8 mouse cellular contexts compared by ENCODE assay signal in the genomic region with DNA sequence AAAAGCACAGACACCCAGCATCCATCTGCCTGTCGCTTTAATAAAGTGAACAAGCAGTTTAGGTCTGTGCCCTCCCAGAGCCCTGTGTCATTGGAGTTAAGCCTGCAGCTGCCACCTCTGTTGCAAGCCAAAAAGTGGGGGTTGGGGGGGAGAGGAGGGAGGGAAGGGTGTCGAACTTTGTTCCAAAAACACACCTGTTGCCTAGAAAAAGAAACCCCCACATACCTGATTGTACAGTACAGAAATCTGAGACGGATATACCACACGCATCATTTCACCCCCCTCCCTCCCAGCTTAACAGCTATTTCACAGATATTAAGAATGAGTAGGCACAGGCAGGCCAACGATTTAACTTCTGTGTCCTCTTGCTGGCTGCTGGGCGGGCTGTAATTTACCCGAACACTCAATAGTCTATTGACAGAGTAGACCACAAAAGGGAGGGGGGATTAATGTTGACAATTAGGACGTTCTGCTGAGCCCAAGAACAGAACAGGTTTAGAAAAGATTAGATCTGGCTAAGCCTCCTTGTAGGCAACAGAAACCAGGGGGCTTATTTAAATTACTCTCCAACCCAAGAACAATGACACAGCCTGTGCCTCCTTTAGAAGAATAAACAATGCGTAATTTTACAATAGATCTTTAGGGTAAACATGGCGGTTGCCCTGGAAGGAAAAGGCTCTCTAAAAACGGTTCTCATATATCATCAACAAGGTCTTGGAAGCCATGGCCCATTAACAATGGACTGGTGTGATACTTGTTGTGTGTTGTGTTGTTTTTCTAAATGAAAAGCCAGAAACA. TPM values are rescaled to one million over a fixed set of nuclear protein-coding genes. Genes with fewer than 3 reads are reported as not detected.
DNase-seq lines count a peak whose midpoint lies in the region; ATAC-seq and TF ChIP-seq lines count a peak whose summit lies in the region.

No protein-coding gene starts in this region.

- DNase-seq in kidney, adult 8-10 months = no peak
- DNase-seq in limb, embryonic 14.5 days (ENCODE audit: low spot score) = peak; percentile 56
- DNase-seq in retina, postnatal 7 days (ENCODE audit: low read depth, low spot score) = peak; percentile 40
- no peak for DNase-seq in right cerebral cortex, postnatal 25 days
- no peak for DNase-seq in frontal cortex, postnatal 25 days (ENCODE audit: low spot score in 2 of 2)

- peak overlapping the region; percentile 37 for H3K27ac ChIP-seq in kidney, embryonic 16.5 days (ENCODE audit: low read length)
- peak overlapping the region; percentile 71 for H3K27ac ChIP-seq in forebrain, embryonic 15.5 days (replicated peaks)
- no peak overlapping the region for H3K27ac ChIP-seq in limb, embryonic 14.5 days (replicated peaks; ENCODE audit: low read depth, low read length)

- H3K4me1 ChIP-seq in kidney, embryonic 16.5 days (ENCODE audit: insufficient read depth, low read length) = peaks cover 7% of the 10 kb centered on the region; the same call in 1 of the 2 replicates
- peaks cover 22% of the 10 kb centered on the region for H3K4me1 ChIP-seq in forebrain, embryonic 15.5 days
- H3K4me1 ChIP-seq in limb, embryonic 14.5 days (ENCODE audit: control insufficient read depth, insufficient read depth, low read length) = 0 out of 2 replicates have a peak, but pooled peaks cover 3% of the 10 kb centered on the region

- H3K36me3 ChIP-seq in kidney, embryonic 16.5 days (ENCODE audit: insufficient read depth, low read length) = no peaks in the 10 kb centered on the region
- no peaks in the 10 kb centered on the region for H3K36me3 ChIP-seq in forebrain, embryonic 15.5 days
- H3K36me3 ChIP-seq in limb, embryonic 14.5 days (ENCODE audit: control insufficient read depth, insufficient read depth, low read length) = no peaks in the 10 kb centered on the region

- TF ChIP-seq POLR2A in limb, embryonic 14.5 days (IDR thresholded peaks at IDR 0.05; ENCODE audit: borderline replicate concordance, extremely low read depth, insufficient read depth, insufficient read length) = no peak

- H3K27me3 ChIP-seq in kidney, embryonic 16.5 days (ENCODE audit: insufficient read depth, low read length) = no peaks in the 10 kb centered on the region
- H3K27me3 ChIP-seq in forebrain, embryonic 15.5 days = no peaks in the 10 kb centered on the region
- no peaks in the 10 kb centered on the region for H3K27me3 ChIP-seq in limb, embryonic 14.5 days (ENCODE audit: control insufficient read depth, insufficient read depth, low read length)

- peak; percentile 43; the same call in 1 of the 2 replicates for ATAC-seq in kidney, embryonic 16.5 days (ENCODE audit: low FRiP score, low TSS enrichment)
- peak; percentile 81 for ATAC-seq in forebrain, embryonic 15.5 days (replicated peaks)
- peak; percentile 89 for ATAC-seq in limb, embryonic 14.5 days (ENCODE audit: low FRiP score, low read depth)
- no peak for ATAC-seq in inflammation-experienced regulatory T-cells, adult 6 months

- H3K9me3 ChIP-seq in kidney, embryonic 16.5 days (ENCODE audit: low read length) = no peaks in the 10 kb centered on the region
- H3K9me3 ChIP-seq in forebrain, embryonic 15.5 days = no peaks in the 10 kb centered on the region
- H3K9me3 ChIP-seq in limb, embryonic 14.5 days (ENCODE audit: control insufficient read depth, low read length) = no peaks in the 10 kb centered on the region

- 19% methylated on average over 11 of the region's 11 CpGs for WGBS in kidney, embryonic 16.5 days
- WGBS in forebrain, embryonic 15.5 days = 4% methylated on average over 11 of the region's 11 CpGs
- WGBS in limb, embryonic 14.5 days = 28% methylated on average over 11 of the region's 11 CpGs

- H3K4me2 ChIP-seq in kidney, embryonic 16.5 days (replicated peaks; ENCODE audit: low read depth, low read length) = peak overlapping the region; percentile 44
- peak overlapping the region; percentile 35 for H3K4me2 ChIP-seq in forebrain, embryonic 15.5 days (replicated peaks)
- no peak overlapping the region; the same call in 1 of the 2 replicates for H3K4me2 ChIP-seq in limb, embryonic 14.5 days (replicated peaks; ENCODE audit: low read depth, low read length, severe bottlenecking)

- H3K4me3 ChIP-seq in kidney, embryonic 16.5 days (ENCODE audit: low read length) = no peak overlapping the region
- peak overlapping the region; percentile 5; the same call in 1 of the 2 replicates for H3K4me3 ChIP-seq in forebrain, embryonic 15.5 days
- H3K4me3 ChIP-seq in limb, embryonic 14.5 days (replicated peaks; ENCODE audit: low read length) = no peak overlapping the region

- H3K9ac ChIP-seq in kidney, embryonic 16.5 days (replicated peaks; ENCODE audit: low read length) = no peak overlapping the region
- peak overlapping the region; percentile 24; the same call in 1 of the 2 replicates for H3K9ac ChIP-seq in forebrain, embryonic 15.5 days (replicated peaks)
- no peak overlapping the region for H3K9ac ChIP-seq in limb, embryonic 14.5 days (ENCODE audit: low read depth, low read length, severe bottlenecking)

RNA-seq across cellular contexts. Expression of a gene that starts 32.7 kb away (rescaled TPM):
- polyA plus RNA-seq in kidney, embryonic 16.5 days (2015; fragmentation: Nextera tagmentation; extraction: Ambion mirVana) = 7.3 and 8.1 TPM in 2 replicates
- polyA plus RNA-seq in forebrain, embryonic 15.5 days (2015; fragmentation: Nextera tagmentation; extraction: Ambion mirVana) = 13.9 and 16.8 TPM in 2 replicates
- polyA plus RNA-seq in limb, embryonic 14.5 days (2012; rRNA removed) = 27.6 and 30.9 TPM in 2 replicates
- polyA plus RNA-seq in limb, embryonic 14.5 days (2014; fragmentation: Nextera tagmentation; extraction: Ambion mirVana) = 15.4 and 22.1 TPM in 2 replicates
- under 1 TPM in 2 of 3 experiments, not detected in 1; 0.24 to 0.35 TPM for polyA plus RNA-seq in inflammation-experienced regulatory T-cells, adult 6 months (2017; shearing (Covaris generic))

Comparison
In these comparisons a context has a peak if more than half of its experiments do, and no peak if none do; other contexts are left out.
1. DNase-seq: peak in limb, embryonic 14.5 days (single experiment) and retina, postnatal 7 days (single experiment); none in kidney, adult 8-10 months (0 of 2), right cerebral cortex, postnatal 25 days (single experiment) and frontal cortex, postnatal 25 days (0 of 2).